Mouse (Mus musculus): ENCODE measurements around the gene Prr14l.
"Not testable (repeated sequence)": the region's sequence is repeated elsewhere in the genome, so short reads cannot be mapped to it uniquely, and the experiment has no call there.

The Prr14l gene

DNA sequence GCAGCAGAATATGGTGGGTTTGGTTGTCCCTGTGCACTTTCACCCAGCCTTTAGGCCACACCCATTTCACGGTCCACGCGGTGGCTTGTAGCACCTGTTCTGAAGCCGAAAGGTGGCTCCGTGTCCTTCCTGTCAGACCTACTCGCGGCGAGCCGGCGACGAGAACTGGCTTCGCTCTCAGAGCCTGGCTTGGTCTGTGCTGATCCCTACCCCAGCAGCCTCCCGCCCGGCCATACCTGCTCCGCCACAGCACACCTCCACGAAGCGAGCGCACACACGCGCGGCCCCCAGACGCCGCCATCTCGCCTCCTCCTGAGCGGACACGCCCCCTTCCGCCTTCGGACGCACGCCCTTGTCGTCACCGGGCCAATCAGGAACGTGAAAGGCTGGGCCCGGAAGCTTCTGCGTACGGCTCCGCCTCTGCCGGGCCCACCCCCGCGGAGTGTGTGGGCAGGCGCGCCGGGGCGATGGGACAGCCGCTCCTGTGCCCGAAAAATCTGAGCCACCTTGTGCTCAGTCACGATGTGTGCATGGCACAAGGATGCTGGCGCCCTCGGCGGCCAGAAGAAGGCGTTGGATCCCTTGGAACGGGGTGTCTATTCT, 68.6 kb downstream of the Prr14l start, which contains the start of gene Pisd:
Gene Pisd (minus strand): TSS at position 334 of the 603 bp plus-strand sequence.
- peak; percentile 96 to 98 for DNase-seq

DNA sequence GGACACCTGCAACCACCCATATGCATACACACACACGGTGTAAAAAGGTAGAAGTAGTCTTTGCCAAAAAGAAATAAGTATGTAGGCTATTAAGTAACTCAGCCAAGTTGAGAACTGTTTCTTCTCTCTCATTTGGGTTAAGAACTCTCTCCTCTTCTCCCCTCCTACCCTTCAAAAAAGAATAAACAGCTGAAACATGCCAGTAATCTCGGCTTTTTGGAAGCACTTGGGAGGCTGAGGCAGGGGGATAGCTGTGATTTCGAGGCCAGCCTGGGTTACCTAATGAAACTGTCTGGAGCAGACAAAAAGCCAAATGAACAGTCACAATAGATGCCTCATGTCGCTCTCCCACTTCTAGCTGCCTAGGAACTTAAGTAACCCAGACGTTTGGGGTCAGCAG, 69.3 kb downstream of the Prr14l start:
- no peak for DNase-seq

DNA sequence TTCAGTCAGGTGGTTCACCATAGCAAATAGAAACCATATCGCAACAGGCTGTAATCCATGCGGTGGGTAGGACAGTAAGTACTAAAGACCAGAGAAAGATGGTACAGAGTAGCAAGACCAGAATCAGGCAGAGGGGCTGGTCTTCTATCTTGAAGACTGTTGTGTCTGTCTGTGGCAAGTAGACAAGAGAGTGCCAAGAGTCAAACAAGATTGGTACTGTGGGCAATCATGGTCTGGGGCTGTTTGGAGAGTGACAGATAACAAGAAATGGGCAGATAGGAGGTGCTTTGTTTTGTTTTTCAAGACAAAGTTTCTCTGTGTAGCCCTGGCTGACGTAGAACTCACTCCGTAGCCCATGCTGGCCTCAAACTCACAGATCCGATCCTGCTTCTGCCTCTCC, 72.5 kb downstream of the Prr14l start:
- no peak for DNase-seq

DNA sequence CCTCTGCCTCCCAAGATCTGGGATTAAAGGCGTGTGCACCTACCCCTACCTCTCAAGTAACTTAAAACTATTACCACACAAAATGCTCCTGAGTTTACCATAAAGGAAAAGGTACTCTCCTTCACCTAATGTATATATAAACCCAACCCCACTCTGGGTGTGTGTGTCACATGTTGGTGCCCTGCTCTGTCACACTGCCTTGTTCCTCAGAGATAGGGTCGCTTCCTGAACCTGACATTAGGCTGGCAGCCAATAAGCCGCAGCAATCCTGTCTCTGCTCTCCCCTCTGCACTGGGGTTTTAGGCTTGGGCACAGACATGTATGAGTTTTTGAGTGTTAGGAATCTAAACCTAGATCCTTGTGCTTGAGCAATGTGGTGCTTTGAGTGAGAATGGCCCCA, 75.9 kb downstream of the Prr14l start:
- no peak for DNase-seq

DNA sequence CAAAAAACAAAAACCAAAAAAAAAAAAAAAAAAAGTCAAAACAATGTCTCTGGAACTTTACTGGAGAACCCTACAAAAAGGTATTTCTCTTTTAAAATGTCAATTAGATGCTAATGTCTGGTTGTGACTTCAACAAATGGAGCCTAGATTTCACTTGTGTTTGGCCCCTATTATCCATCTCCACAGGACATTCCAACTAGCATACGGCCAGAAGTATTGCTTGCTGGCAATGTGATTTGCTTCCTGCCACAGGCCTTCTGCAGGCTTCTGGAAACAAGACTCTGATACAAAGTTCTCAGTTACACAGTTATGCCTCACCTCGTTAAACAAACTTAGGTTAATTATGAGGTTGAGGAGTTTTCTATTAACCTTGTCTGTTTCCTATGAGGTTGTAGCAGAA, 81.7 kb downstream of the Prr14l start:
- peak; percentile 29 to 52 for DNase-seq

DNA sequence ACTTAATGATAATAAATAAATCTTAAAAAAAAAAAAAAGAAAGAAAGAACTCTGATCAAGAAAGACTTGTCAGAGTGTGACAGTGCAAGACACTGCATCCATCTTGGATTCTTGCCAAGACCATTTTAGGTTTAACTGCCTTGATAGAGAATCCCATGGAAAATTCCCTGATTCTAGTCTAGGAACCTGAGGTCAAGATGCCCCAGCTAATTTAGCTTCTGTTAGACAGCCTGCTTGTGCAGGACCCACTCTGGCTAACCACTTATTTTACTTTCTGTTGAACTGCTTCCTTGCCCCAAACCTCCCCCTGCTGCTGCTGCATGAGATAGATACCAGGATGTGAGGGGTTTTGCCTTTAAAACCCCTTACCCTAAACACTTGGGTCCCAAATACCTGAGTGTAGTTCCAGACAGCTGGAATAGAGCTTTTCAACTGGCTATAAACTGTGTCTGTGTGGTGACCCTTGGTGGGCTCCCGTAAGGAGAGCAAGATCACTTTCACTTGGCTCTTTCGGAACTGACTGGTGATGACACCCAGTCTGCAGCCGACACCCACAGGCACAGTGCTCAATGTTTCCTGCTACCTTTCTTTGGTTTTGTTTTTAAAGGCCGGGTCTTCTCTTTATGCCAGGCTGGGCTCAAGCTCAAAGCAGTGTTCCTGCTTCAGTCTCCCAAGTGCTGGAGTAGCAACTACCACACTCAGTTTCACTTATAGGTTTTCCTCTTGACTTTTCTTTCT, 86.3 kb downstream of the Prr14l start:
- no peak for DNase-seq

DNA sequence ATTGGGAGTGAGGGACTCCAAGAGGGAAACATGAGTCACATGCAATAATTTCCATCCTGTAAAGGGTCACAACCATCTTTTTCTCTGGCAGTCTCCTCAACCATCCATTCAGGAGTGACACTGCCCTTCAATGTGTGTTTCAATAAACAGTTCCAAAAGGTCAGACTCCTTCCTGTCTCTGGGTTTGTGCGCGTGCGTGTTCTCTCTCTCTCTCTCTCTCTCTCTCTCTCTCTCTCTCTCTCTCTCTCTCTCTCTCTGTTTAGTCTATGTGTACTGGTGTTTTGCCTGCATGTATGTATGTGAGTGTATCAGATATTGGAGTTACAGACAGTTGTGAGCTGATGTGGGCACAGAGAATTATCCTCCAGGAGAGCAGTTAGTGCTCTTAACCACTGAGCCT, 87.1 kb downstream of the Prr14l start:
- no peak for DNase-seq

DNA sequence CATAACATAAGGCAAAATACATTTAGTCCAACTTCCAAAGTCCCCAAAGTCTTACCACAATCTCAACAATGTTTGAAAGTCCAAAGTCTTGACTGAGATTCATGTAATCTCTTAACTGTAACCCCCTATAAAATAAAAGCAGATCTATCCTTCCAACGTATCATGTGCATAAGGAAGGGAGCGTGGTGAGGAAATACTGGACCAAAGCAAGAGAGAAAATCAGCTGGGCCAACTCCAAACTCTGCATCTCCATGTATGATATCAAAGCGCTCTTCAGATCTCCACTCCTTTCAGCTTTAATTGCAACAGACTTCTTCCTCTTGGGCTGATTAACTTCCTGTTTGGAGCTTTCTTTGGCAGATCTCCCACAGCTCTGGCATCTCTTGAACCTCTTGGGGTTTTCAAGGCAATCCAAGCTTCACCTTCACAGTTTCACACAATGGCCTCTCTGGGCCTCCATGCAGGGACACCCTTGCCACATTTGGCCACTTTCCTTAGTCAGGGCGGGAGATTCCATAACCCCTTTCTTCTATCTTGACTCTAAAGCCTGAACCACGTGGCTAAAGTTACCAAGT, 92.4 kb downstream of the Prr14l start:
- DNase-seq = no peak

DNA sequence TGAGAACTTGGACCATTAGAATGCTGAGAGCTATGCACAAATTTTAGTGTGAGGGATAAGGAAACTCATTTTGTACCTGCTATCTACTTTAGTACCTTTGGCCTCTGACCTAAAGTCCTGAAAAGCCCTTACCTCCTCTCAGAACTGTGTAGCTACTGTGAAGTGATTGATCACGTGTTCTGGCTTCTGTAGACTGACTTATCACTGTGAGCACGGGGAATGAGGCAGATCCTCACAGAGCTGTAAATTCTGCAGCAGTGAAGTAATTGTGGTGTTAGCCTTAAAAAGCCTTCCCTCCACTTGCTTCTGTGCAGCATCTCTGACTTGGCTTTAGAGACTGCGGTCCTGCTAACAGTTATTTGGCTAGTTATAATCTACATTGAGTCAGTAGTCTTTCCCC, 93.3 kb downstream of the Prr14l start:
- DNase-seq = no peak

DNA sequence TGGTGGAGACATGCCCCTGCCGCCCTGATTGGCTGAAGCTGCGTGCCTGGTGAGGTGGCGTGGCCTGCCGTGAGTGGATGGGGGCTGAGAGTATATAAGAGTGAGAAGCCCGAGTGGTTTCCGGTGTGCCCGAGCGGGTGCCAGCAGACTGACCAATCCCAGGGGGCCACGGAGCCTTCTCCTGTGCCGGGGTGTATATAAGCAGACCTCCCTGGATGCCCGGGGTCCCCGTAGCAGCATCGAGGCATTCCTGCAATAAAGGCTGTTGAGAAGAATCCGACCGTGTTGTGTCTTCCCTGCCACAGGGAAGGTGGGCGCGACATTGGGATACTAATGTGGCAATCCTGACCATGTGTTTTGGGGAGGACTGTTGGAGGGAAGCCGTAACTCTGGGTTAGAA, 93.7 kb downstream of the Prr14l start:
- not testable (repeated sequence) for DNase-seq

DNA sequence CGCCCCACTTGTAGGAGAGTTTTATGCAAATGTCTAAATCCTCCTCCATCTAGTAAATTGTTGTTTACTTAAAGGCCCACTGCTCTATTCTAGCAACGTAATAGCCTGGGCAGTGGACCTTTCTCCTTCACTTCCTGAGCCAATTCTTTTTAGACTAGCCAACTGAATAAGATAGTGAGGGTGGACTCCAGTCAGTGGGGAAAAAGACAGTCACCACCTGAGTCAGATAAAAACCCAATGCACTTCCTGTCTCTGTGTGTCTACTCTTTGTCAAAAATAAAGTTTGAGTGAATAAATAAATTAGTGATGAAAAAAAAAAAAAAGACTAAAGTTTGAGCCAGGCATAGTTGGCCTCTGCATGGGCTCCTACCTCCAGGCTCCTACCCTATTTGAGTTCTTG, 94.4 kb downstream of the Prr14l start:
- no peak for DNase-seq

DNA sequence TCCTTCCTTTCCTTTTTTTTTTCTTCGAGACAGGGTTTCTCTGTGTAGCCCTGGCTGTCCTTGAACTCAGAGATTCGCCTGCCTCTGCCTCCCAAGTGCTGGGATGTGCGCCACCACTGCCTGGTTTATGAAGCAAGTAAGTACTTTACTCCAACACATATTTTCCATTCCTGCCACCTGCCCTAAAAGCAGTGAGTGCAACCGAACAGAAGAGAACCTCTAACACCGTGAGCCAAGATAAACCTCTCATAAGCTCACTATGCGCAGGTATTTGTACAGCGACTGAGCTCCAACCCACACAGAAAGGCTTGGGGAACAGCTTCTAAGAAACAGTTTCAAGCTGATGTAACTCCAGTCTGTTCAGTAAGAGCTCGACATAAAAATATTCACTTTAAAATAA, 97.9 kb downstream of the Prr14l start:
- DNase-seq = no peak

DNA sequence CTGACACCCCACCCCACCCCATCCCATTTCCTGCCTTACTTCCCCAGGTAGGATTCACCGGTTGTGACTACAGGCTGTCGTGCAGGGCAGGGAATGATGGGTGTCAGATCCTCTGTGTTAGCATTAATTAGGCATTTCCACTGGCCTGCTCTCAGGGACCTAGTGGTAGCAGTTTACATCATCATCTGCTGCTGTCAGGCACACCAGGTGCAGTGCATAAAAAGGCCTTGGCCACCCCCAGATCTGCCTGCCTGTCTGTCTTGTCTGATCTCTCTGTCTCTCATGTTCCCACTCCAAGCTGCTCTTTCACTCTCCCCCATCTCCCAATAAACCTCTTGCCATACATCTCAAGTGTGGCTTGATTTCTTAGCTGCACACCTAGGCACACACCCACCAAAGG, 102.3 kb downstream of the Prr14l start:
- DNase-seq = no peak

DNA sequence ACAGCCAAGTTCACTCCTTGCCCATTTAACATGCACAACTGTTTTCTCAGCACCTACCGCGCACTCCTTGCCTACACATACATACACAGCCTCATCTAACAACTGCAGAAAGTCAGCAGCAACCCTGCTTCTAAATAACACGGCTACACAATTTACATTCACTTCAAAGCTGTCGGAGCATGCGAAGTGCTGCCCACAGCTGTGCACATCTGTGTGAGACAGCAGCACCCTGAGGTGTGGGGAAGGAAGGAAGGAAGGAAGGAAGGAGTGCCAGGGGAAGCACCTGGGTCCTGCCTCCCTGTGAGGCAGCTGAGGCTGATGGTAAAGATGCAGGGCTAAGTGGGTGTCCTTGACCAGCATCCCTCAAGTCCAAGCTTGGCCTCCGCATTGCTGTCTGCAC, 105.1 kb downstream of the Prr14l start:
- DNase-seq = no peak

DNA sequence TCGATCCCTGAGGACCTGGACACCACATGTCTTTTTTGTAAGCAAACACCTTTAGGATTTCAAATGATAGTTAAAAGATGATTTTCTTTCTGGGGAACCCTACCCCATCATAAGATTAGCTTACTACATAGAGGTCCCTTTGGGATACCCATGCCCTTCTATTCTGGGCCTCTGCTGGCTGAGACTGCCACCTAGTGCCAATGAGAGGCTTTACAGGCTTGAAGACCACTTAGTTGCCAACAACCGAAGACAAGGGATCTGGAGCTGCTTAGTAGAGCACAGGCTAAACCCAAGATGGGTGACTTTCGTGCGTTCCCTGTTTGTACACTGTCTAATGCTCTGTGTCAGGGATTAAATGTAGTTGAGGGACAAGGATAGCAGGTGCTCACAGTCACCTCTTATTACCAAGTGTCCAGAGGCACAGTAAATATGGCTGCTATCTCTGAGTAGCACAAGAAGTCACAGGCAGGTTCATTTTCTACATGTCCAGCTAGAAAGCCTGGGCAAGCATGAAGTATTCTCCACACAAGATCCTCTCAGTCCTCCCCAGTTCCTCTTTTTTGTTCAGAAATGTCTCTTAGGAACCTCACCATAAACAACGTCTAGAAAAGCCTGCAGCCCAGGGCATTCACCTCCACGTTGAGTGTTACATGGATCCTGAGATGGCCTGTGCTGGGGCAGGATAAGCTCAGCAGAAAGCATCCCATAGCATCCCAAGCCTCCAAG, 106.2 kb downstream of the Prr14l start:
- DNase-seq = peak; percentile 61 to 68

DNA sequence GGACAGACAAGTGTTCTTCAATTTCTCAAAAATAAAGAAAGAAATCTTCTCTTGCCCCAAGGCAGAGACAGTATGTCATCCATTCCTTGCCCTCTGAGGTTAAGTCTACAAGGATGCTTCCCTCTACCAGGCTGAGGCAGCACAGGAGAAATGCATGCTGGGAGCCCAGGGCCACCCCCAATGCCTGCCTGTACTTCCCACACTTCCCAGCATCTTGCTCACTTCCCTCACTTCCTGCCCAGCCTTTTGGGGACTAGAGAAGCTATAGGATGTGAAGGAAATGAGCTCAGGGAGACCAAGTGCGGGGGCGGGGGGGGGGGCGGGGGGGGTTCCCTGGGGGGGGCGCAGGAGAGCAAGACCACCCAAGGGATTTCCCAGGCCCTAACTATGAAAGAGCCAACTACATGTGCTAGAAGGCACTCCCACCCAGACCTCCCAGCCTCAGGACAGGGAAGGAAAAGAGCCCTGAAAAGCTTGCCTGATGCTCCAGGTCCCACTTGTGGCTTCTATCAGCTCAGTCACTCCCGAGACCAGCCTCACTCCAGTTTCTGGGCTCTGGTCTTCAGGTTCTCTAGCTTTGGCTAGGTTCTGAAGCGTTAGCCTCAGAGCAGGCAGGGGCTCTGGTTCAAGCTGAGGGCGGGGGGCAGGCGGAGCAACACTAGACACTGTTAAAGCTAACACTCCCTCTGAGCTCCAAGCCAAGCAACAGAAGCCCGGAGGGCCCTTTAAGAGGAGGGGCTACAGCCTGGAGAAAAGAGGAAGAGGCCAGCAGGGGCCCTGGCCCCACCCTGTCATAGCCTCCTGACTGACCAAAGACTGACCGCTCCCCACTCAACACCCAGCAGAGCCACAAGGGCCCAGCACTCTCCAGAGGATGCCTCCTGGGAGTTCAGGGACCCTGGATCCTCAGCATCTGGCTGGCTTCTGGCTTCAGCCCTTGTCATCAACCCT, 108.1 kb downstream of the Prr14l start:
- peak in 1 of 2 experiments; percentile 55 for DNase-seq

DNA sequence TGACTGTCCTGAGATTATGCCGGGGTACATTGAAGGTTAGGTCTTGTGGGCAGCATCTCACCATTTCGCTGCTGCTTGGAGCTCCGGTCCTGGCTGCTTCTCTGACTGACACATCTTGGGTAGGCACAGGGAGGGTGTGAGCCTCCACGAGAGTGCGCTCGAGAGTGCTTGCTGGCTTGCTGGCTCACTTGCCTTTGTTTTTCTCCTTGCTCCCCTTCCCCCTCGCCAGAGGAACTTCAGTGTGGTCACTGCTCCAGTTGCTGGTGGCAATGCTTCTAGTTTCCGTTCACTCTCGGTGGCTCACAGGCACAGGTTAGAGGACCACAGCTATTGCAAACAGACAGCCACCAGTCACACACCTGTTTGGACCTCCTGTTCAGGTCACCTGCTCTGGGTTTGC, 111.9 kb downstream of the Prr14l start:
- peak; percentile 74 to 82 for DNase-seq

DNA sequence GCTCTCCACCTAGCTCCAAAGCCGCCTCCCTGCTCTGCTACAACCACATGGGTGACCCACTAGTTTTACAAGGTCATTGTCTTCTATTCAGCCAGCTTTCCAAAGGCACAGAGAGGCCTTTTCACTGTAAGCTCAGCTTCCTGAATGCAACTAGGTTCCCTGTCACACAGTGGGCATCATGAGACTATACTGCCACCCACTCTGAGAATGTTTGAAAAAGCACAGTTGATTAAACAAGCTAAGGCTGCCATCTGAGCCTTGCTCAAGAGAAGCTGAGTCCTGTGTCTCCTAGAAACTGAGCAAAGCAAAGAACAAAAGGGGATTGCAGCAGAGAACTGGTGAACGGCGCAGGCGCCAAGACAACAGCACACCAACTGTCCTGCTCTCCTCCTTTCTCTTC, 112.7 kb downstream of the Prr14l start:
- DNase-seq = not testable (repeated sequence)

DNA sequence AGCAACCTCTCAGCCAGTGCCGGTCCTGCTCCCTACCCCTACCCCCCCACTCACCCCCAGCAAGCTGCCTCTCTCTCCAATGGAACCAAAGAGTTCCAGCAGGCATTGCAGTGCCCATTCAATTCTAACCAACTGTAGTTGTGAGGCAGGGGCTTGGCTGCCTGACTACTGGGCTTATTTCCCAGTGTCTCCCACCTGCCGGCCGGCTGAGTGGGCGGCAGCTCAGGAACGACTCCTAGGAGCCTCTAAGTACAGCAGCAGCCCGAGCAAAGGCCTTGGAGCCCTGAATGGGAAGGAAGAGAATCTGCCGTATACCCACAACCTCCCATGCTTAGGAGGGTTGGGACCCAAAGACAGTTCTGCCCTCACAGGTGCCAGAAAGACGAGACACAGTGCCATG, 113.2 kb downstream of the Prr14l start:
- peak in 1 of 2 experiments; percentile 31 for DNase-seq

DNA sequence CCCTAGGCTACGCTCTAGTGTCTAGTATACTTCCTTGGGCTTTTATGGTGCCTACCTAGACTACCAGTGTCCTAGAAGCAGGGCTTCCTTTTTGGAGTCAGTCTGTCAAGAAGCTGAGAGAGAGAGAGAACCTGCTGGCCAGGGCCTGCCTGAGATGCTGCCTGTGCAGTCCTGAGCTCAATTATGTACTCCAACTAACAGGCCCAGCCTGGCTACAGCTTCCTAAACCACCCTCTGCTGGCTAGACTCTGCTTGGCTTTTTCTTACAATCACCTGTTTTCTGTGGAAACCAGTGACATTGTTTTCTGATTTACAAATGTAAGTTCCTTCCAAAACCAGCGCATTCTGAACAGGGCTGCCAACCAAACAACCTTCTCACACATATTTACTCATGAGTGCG, 113.9 kb downstream of the Prr14l start:
- no peak for DNase-seq
